Mouse (Mus musculus) gastrocnemius, adult 18-20 months (tissue): ENCODE results near the gene Homer1. TPM values are rescaled to one million over a fixed set of nuclear protein-coding genes. Genes with fewer than 3 reads are reported as not detected.

ENCODE experiments used
- DNase-seq: peaks from one replicate; pipeline ENCODE4 v3.0.0; 2021; ENCODE audit warnings: low spot score
- total RNA-seq, 2 experiments: library from RNA; stranded (reverse); gene quantifications; 2 replicates each; pipeline ENCODE4 v1.2.3; 2021

Homer1 gene
- total RNA-seq, 2 experiments from 2014 or later, result 99.8 to 110 TPM

- no peak for DNase-seq
Measured at GRCm38 (mm10) chr13:93338394-93338793, 39.0 kb downstream of the Homer1 start.

GRCm38 (mm10) chr13:93340555-93341278 is 41.3 kb downstream of the Homer1 start:
- DNase-seq, result no peak

GRCm38 (mm10) chr13:93342641-93343040 is 43.2 kb downstream of the Homer1 start:
- DNase-seq, result no peak

GRCm38 (mm10) chr13:93344395-93344794 is 45.0 kb downstream of the Homer1 start:
- DNase-seq, result no peak

GRCm38 (mm10) chr13:93345854-93346253 is 46.4 kb downstream of the Homer1 start:
- DNase-seq, result no peak

GRCm38 (mm10) chr13:93352030-93352429 is 52.6 kb downstream of the Homer1 start:
- DNase-seq, result no peak

GRCm38 (mm10) chr13:93354420-93355278 is 55.2 kb downstream of the Homer1 start:
- no peak for DNase-seq

GRCm38 (mm10) chr13:93355279-93355587 is 55.8 kb downstream of the Homer1 start:
- DNase-seq, result no peak

GRCm38 (mm10) chr13:93358522-93358921 is 59.1 kb downstream of the Homer1 start:
- no peak for DNase-seq

- no peak for DNase-seq
Measured at GRCm38 (mm10) chr13:93367555-93367954, 68.1 kb downstream of the Homer1 start.

GRCm38 (mm10) chr13:93368812-93369584 is 69.6 kb downstream of the Homer1 start:
- no peak for DNase-seq

- DNase-seq, result no peak
Measured at GRCm38 (mm10) chr13:93374457-93374856, 75.0 kb downstream of the Homer1 start.

GRCm38 (mm10) chr13:93378493-93378892 is 79.1 kb downstream of the Homer1 start:
- no peak for DNase-seq

- no peak for DNase-seq
Measured at GRCm38 (mm10) chr13:93380399-93381063, 81.1 kb downstream of the Homer1 start.

GRCm38 (mm10) chr13:93381301-93381700 is 81.9 kb downstream of the Homer1 start:
- no peak for DNase-seq

- no peak for DNase-seq
Measured at GRCm38 (mm10) chr13:93383092-93383491, 83.7 kb downstream of the Homer1 start.

GRCm38 (mm10) chr13:93383620-93384019 is 84.2 kb downstream of the Homer1 start:
- no peak for DNase-seq

GRCm38 (mm10) chr13:93384481-93384880 is 85.0 kb downstream of the Homer1 start:
- DNase-seq, result no peak

- DNase-seq, result no peak
Measured at GRCm38 (mm10) chr13:93385147-93385546, 85.7 kb downstream of the Homer1 start.

GRCm38 (mm10) chr13:93387440-93387839 is 88.0 kb downstream of the Homer1 start:
- no peak for DNase-seq

- no peak for DNase-seq
Measured at GRCm38 (mm10) chr13:93388594-93389241, 89.3 kb downstream of the Homer1 start.
